Mouse (Mus musculus): ENCODE data around the gene Mcm5. TPM values are rescaled to one million over a fixed set of nuclear protein-coding genes. Genes with fewer than 3 reads are reported as not detected.

The Mcm5 gene
- 1 to 10 TPM; 7.8 to 9.4 TPM for total RNA-seq (2021)

GRCm38 (mm10) chr8:75109236-75109967 is at the start of gene Mcm5:
Mcm5 (plus strand) TSS chr8:75109569.
- peak; percentile 99 to 100 for DNase-seq (ENCODE audit: low spot score in 2 of 2)
- intact Hi-C loops (cut with DNase I), result no loop called here

GRCm38 (mm10) chr8:75060022-75060421 is 49.3 kb upstream of the Mcm5 start:
- intact Hi-C loops (cut with DNase I), result no loop called here
- no peak for DNase-seq (ENCODE audit: low spot score in 2 of 2)

GRCm38 (mm10) chr8:75060815-75061214 is 48.6 kb upstream of the Mcm5 start:
- intact Hi-C loops (cut with DNase I), result no loop called here
- no peak for DNase-seq (ENCODE audit: low spot score in 2 of 2)

GRCm38 (mm10) chr8:75063290-75063689 is 46.1 kb upstream of the Mcm5 start:
- intact Hi-C loops (cut with DNase I), result no loop called here
- peak in 1 of 2 experiments; percentile 15 for DNase-seq (ENCODE audit: low spot score in 2 of 2)

- DNase-seq (ENCODE audit: low spot score in 2 of 2), result peak in 1 of 2 experiments; percentile 49
- intact Hi-C loops (cut with DNase I), result no loop called here
Measured at GRCm38 (mm10) chr8:75064790-75065189, 44.6 kb upstream of the Mcm5 start.

GRCm38 (mm10) chr8:75067287-75067686 is 42.1 kb upstream of the Mcm5 start:
- DNase-seq (ENCODE audit: low spot score in 2 of 2), result no peak
- intact Hi-C loops (cut with DNase I), result no loop called here

DNA sequence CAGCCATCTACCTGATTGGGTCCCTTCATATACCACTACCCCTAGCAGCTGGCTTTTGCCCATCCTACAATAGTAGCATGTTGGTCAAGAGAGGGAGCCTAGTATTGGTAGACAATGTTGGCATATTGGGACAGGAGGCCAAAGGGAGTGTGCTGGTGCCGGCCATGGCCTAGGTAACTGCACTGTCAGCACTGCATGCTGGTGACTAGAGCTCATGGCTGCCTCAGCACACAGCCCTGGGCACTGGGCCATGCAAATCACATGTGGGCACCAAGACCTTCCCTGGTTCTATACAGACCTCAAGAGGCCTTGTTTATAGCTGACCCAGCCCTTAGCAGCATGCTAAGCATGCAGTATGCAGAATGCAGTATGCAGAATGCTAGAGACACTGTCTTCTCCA is 39.1 kb upstream of the Mcm5 start:
- no peak for DNase-seq (ENCODE audit: low spot score in 2 of 2)
- intact Hi-C loops (cut with DNase I), result loop anchor here (5.0 kb wide), 1 partner anchor 202 kb away; no protein-coding TSS in a partner anchor

- intact Hi-C loops (cut with DNase I), result loop anchor here (1.0 to 5.0 kb wide), 3 partner anchors 37 to 201 kb away; no protein-coding TSS in a partner anchor
- DNase-seq (ENCODE audit: low spot score in 2 of 2), result peak; percentile 81 to 87
Measured at GRCm38 (mm10) chr8:75071627-75072346, 37.6 kb upstream of the Mcm5 start.

- intact Hi-C loops (cut with DNase I), result loop anchor here (5.0 kb wide), 1 partner anchor 197 kb away; no protein-coding TSS in a partner anchor
- no peak for DNase-seq (ENCODE audit: low spot score in 2 of 2)
Measured at GRCm38 (mm10) chr8:75074876-75075275, 34.5 kb upstream of the Mcm5 start.

GRCm38 (mm10) chr8:75078215-75078614 is 31.2 kb upstream of the Mcm5 start:
- DNase-seq (ENCODE audit: low spot score in 2 of 2), result no peak
- intact Hi-C loops (cut with DNase I), result no loop called here

GRCm38 (mm10) chr8:75078851-75079250 is 30.5 kb upstream of the Mcm5 start:
- intact Hi-C loops (cut with DNase I), result no loop called here
- no peak for DNase-seq (ENCODE audit: low spot score in 2 of 2)

- no peak for DNase-seq (ENCODE audit: low spot score in 2 of 2)
- intact Hi-C loops (cut with DNase I), result no loop called here
Measured at GRCm38 (mm10) chr8:75081364-75082040, 27.9 kb upstream of the Mcm5 start.

GRCm38 (mm10) chr8:75082181-75082805 is 27.1 kb upstream of the Mcm5 start:
- intact Hi-C loops (cut with DNase I), result no loop called here
- no peak for DNase-seq (ENCODE audit: low spot score in 2 of 2)

DNA sequence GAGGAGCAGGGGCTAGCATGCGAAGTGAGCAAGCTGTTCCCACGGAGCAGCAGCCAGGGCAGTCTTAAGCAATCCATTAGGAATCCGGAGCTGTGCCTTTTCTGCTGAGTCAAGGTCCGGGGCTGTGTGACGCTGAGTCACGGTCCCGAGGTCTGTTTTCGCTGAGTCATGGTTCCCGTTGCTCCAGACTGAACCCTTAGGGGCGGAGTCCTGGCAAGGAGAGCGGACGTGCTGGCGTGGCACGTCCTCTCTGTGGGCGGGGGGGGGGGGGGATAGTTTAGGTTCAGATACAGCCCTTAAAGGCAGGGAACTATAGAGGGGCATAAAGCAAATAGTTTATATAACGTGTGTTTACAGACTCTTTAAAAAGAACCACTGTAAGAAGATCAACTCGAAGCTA is 25.5 kb upstream of the Mcm5 start:
- DNase-seq (ENCODE audit: low spot score in 2 of 2), result peak; percentile 79 to 88
- intact Hi-C loops (cut with DNase I), result no loop called here

DNA sequence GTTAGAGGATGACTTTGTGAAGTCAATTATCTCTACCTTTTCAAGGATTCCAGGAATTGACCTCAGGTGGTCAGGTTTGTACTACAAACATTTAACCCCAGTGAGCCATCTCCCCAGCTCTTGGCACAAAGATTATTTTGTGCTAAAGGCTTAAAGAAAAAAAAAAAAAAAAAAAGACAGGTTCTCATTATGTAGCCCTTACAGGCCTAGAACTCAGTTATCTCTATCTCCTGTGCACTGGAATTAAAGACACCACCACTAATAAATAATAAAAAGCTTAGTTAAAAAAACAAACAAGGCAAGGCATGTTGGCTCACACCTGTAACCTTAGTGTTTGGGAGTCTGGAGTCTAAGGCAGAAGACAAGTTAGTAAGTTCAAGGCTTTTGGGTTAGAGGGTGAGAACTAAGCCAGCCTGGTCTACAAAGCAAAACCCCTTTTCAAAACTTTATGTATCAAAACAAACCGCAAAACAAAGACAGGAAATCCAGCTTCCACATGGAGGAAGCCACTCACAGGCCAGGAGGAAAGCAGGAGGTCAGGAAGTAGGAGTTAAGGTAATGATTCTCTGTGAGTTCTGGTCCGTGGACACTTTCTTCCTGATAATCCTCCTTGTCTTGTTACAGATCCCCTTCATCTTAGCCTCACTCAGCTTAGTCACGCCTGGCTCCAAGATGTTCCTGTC is 24.8 kb upstream of the Mcm5 start:
- no peak for DNase-seq (ENCODE audit: low spot score in 2 of 2)
- intact Hi-C loops (cut with DNase I), result no loop called here

DNA sequence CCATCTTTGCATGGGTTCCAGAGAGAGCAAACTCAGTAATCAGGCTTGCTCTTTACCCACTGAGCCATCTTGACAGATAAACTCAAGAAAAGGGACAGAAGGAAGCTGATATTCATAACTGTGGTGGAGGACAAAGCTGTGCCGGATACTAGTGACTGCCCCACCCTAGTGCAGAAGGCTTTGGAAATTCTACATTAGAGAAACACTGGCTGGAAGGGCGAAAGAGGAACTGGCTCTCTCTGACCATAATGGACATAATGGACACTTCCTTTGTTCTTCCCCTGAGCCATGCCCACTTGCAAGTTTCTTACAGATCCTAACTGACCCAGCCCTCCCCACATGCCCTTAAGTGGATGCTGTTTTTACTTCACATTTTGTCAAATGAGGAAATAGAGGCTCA is 23.4 kb upstream of the Mcm5 start:
- no peak for DNase-seq (ENCODE audit: low spot score in 2 of 2)
- intact Hi-C loops (cut with DNase I), result no loop called here

DNA sequence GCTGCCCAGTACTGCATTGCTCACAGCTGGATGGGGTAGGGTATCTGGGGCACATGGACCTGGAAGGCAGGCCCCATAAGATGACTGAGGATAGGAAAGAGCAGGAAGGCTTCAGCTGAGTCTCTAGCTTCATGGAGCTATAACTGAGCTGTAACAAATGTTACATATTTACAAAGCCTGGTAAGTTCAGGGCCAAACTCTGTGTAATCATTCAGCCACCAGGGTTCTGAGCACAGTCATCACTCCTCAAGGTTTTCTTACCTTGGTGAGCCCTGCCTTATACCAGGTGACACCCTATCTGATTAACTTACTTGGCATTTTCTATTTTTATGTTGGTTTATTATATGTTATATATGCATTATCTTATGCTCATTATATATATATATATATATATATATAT is 22.2 kb upstream of the Mcm5 start:
- intact Hi-C loops (cut with DNase I), result no loop called here
- no peak for DNase-seq (ENCODE audit: low spot score in 2 of 2)

DNA sequence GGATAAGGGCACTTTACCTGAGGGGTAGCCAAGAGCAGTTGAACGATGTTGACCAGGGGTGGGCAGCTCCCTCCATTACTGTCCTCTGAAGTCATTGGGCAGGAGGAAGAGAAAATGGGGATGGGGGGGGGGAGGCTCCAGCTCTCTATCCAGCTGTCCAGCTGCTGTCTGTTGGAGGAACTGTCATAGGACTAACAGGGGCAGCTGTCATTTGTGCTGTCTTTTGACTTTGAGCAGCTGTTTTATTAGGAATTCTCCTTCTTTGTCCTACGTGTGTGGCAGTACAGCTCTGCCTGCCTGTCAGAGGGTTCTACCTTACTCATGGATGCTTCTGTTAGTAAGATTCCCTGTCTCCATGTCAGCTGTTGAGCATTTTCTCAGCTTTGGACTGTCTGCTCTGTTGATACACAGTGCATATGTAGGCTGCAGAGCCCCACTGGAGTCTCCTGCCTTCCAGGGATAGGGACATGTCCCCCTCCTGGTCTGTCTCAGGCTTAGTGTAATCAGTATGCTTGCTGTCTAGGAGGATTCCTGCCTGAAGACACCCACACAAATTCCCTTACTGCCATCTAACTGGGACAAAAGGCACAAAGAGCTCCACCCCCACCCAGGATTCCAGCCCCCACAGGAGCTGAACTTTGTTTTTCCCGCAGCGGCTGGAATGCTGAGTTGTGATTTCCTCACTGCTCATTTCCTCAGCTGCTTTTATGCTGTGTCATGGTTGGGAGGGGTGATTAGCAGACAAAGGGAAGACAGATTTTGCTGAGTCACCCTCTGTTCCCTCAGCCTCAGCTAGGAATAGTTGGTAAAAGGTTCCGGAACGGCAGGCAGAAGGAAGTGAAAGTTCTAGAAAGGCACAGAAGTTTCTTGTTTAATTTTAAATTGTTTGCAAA is 20.1 kb upstream of the Mcm5 start:
- DNase-seq (ENCODE audit: low spot score in 2 of 2), result peak; percentile 64 to 84
- intact Hi-C loops (cut with DNase I), result no loop called here
